In the genomic region with DNA sequence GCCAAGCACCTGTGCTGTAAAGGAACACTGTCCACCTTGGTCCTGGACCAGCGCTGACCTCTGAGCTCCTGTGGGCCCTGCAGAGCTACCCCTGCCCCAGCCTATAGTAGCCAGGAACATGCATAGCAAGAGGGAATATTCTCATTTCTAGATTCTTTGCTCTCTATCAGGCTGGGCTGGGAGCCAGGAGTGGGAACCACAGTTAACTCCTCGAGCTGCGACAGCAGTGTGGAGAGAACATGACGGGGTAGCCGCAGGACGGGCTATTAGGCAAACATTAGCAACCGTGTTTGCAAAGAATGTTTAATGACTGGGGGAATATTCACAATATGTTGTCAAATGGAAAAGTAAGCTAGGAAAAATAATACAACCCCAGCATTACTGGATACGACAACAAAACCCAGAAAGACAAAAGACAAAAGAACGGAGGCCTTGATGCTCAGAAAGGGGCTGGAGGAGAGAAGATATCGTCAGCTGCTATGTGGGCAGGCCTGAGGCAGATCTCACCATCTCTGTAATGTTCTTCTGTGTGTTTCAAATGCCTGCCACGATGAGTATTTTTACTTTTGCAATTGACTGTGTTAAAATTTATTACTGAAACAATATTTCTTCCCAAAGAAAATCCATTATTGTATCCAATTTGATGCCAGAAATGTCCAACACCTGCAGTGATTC, we compare ENCODE assay signal across 18 mouse cellular contexts.
DNase-seq lines count a peak whose midpoint lies in the region; ATAC-seq lines count a peak whose summit lies in the region.
"Had no signal": no experiment of that assay in that cellular context is flagged by ENCODE, and none has a peak within 500 bp of the region (broad histone marks: within the 10 kb centered on the region; RNA-seq: fewer than 3 reads in every experiment).

No protein-coding gene starts in this region.

- WGBS in forebrain, embryonic 14.5 days, result 69% methylated on average over 11 of the region's 11 CpGs
- WGBS in forebrain, embryonic 13.5 days, result 68% methylated on average over 11 of the region's 11 CpGs
- 81% methylated on average over 11 of the region's 11 CpGs for WGBS in liver, embryonic 13.5 days (ENCODE audit: insufficient replicate concordance)
- 86% methylated on average over 11 of the region's 11 CpGs for WGBS in liver, embryonic 11.5 days

- peak; percentile 53 for DNase-seq in forebrain, embryonic 14.5 days (ENCODE audit: low spot score)
- DNase-seq in liver, embryonic 13.5 days, result no peak
- no peak for DNase-seq in liver, embryonic 11.5 days (ENCODE audit: low spot score)
- DNase-seq in layer of hippocampus, postnatal 10 days (ENCODE audit: low spot score in 2 of 2), result peak; percentile 29 to 56
- peak; percentile 58 for DNase-seq in right cerebral cortex, postnatal 4 days
- no peak for DNase-seq in kidney, adult 8-10 months
- DNase-seq in testis, postnatal 14 days (ENCODE audit: low spot score), result no peak
- DNase-seq: cerebellum, adult 9-11 months; gastrocnemius, postnatal 10 days; heart, postnatal 4 days; lung, adult 18-20 months; thymus, adult 18-20 months had no signal

- H3K27ac ChIP-seq in forebrain, embryonic 14.5 days (ENCODE audit: low read depth, low read length), result no peak overlapping the region
- H3K27ac ChIP-seq in forebrain, embryonic 13.5 days, result no peak overlapping the region
- H3K27ac ChIP-seq in liver, embryonic 13.5 days, result peak overlapping the region; percentile 94
- H3K27ac ChIP-seq in liver, embryonic 11.5 days (ENCODE audit: low read depth, low read length), result no peak overlapping the region
- H3K27ac ChIP-seq: embryonic facial prominence, embryonic 12.5 days; forebrain, embryonic 10.5 days; kidney, embryonic 15.5 days had no signal

- no peaks in the 10 kb centered on the region for H3K36me3 ChIP-seq in forebrain, embryonic 14.5 days (ENCODE audit: control insufficient read depth, insufficient read depth, low read length)
- H3K36me3 ChIP-seq in forebrain, embryonic 13.5 days (ENCODE audit: poor library complexity, severe bottlenecking), result no peaks in the 10 kb centered on the region
- H3K36me3 ChIP-seq in liver, embryonic 13.5 days, result no peaks in the 10 kb centered on the region
- H3K36me3 ChIP-seq in liver, embryonic 11.5 days (ENCODE audit: control insufficient read depth, insufficient read depth, low read length), result no peaks in the 10 kb centered on the region
- H3K36me3 ChIP-seq: embryonic facial prominence, embryonic 12.5 days; forebrain, embryonic 10.5 days; kidney, embryonic 15.5 days had no signal

- no peak overlapping the region for H3K4me3 ChIP-seq in forebrain, embryonic 14.5 days (ENCODE audit: low read depth, low read length)
- no peak overlapping the region for H3K4me3 ChIP-seq in forebrain, embryonic 13.5 days
- no peak overlapping the region for H3K4me3 ChIP-seq in liver, embryonic 13.5 days (replicated peaks)
- no peak overlapping the region for H3K4me3 ChIP-seq in liver, embryonic 11.5 days (ENCODE audit: low read depth, low read length)
- H3K4me3 ChIP-seq: embryonic facial prominence, embryonic 12.5 days; forebrain, embryonic 10.5 days; kidney, embryonic 15.5 days; megakaryocyte, embryonic 14.5 days had no signal

- no peaks in the 10 kb centered on the region for H3K27me3 ChIP-seq in forebrain, embryonic 14.5 days (replicated peaks; ENCODE audit: control insufficient read depth, insufficient read depth, low read length)
- no peaks in the 10 kb centered on the region for H3K27me3 ChIP-seq in forebrain, embryonic 13.5 days
- no peaks in the 10 kb centered on the region for H3K27me3 ChIP-seq in liver, embryonic 13.5 days
- 0 out of 2 replicates have a peak, but pooled peaks cover 4% of the 10 kb centered on the region for H3K27me3 ChIP-seq in liver, embryonic 11.5 days (replicated peaks; ENCODE audit: control insufficient read depth, insufficient read depth, low read length)
- H3K27me3 ChIP-seq: embryonic facial prominence, embryonic 12.5 days; kidney, embryonic 15.5 days had no signal

- no peaks in the 10 kb centered on the region for H3K9me3 ChIP-seq in forebrain, embryonic 14.5 days (replicated peaks; ENCODE audit: control insufficient read depth, low read length)
- no peaks in the 10 kb centered on the region for H3K9me3 ChIP-seq in forebrain, embryonic 13.5 days (replicated peaks)
- no peaks in the 10 kb centered on the region for H3K9me3 ChIP-seq in liver, embryonic 13.5 days (replicated peaks)
- no peaks in the 10 kb centered on the region for H3K9me3 ChIP-seq in liver, embryonic 11.5 days (ENCODE audit: control insufficient read depth, low read length)
- H3K9me3 ChIP-seq: embryonic facial prominence, embryonic 12.5 days; forebrain, embryonic 10.5 days; kidney, embryonic 15.5 days had no signal

- no peaks in the 10 kb centered on the region for H3K4me1 ChIP-seq in forebrain, embryonic 14.5 days (ENCODE audit: control insufficient read depth, insufficient read depth, low read length)
- H3K4me1 ChIP-seq in forebrain, embryonic 13.5 days, result peaks cover 9% of the 10 kb centered on the region; the same call in 1 of the 2 replicates
- peaks cover 89% of the 10 kb centered on the region for H3K4me1 ChIP-seq in liver, embryonic 13.5 days (replicated peaks)
- H3K4me1 ChIP-seq in liver, embryonic 11.5 days (replicated peaks; ENCODE audit: control insufficient read depth, insufficient read depth, low read length), result peaks cover 28% of the 10 kb centered on the region

- no peak overlapping the region for H3K4me2 ChIP-seq in forebrain, embryonic 14.5 days (ENCODE audit: low read length)
- no peak overlapping the region for H3K4me2 ChIP-seq in forebrain, embryonic 13.5 days
- no peak overlapping the region for H3K4me2 ChIP-seq in liver, embryonic 13.5 days
- H3K4me2 ChIP-seq in liver, embryonic 11.5 days, result no peak overlapping the region
- H3K4me2 ChIP-seq: embryonic facial prominence, embryonic 12.5 days; heart, embryonic 11.5 days; kidney, embryonic 15.5 days had no signal

- no peak overlapping the region for H3K9ac ChIP-seq in forebrain, embryonic 14.5 days (ENCODE audit: low read length)
- no peak overlapping the region for H3K9ac ChIP-seq in forebrain, embryonic 13.5 days
- peak overlapping the region; percentile 56; the same call in 1 of the 2 replicates for H3K9ac ChIP-seq in liver, embryonic 13.5 days
- H3K9ac ChIP-seq in liver, embryonic 11.5 days (ENCODE audit: low read depth, low read length), result no peak overlapping the region
- H3K9ac ChIP-seq: embryonic facial prominence, embryonic 12.5 days; kidney, embryonic 15.5 days had no signal

- no peak for ATAC-seq in forebrain, embryonic 14.5 days
- ATAC-seq in forebrain, embryonic 13.5 days, result no peak
- ATAC-seq in liver, embryonic 13.5 days (ENCODE audit: low read depth), result no peak
- no peak for ATAC-seq in liver, embryonic 11.5 days (replicated peaks; ENCODE audit: low FRiP score)

Comparison
In these comparisons a context has a peak if more than half of its experiments do, and no peak if none do; other contexts are left out.
1. DNase-seq: peak in forebrain, embryonic 14.5 days (single experiment), layer of hippocampus, postnatal 10 days (2 of 2) and right cerebral cortex, postnatal 4 days (single experiment); none in liver, embryonic 13.5 days (single experiment), liver, embryonic 11.5 days (single experiment), kidney, adult 8-10 months (0 of 2) and testis, postnatal 14 days (single experiment).